Mouse (Mus musculus): Measurements from ENCODE around the gene Gm49721. TPM values are rescaled to one million over a fixed set of nuclear protein-coding genes. Genes with fewer than 3 reads are reported as not detected.
"Not testable (repeated sequence)": the region's sequence is repeated elsewhere in the genome, so short reads cannot be mapped to it uniquely, and the experiment has no call there.

The Gm49721 gene
- polyA plus RNA-seq, 1 experiment from 2014 or later = 0.17 TPM

DNA sequence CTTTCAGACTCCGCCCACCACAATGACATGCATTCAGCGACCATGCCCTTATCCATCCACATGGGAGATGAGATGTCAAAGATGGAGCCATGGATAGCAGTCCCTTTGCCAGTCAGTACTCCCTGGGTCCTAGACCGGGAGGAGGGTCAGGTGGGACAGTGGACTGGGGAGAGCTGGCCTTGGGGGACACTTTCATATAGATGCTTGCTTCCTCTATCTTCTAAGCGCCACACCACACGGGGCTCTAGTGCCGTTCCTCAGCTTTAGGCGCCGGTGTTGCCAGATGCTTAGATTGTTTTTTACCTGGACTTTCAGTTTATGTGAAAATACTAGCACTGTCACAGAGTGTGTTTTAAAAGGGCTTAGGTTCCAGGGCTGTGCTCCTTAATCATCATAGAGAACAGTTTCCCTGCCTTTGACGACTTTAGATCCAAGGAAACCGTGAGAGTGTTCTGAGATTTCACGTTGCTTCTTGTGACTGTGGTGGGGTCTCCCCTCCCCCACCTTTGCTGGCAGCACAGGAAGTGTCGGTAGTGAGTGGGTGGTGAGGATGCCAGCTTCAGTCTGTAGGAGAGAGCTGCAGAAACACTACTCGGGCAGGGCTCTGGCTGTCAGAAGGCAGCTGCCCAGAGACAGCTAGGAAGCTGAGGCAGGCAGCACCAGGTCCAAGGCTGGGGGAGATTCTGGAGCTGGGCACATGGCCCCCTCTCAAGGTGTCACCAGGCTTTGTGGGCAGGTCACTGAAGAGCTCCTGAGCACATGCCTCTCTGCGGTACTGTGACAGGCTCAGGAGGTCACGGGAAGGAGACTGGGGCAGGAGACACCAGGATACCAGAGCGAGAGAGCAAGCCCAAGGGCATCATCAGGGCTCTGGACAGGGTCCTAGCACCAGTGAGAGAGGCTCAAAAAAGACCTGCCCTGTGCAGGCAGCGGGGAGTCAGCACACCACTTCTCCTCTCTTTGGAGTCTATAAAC, 54.8 kb downstream of the Gm49721 start:
- 61% methylated on average over 3 of the region's 17 CpGs for WGBS
- H3K4me1 ChIP-seq; ATAC-seq (ENCODE audit: low FRiP score); H3K27ac ChIP-seq; H3K9ac ChIP-seq; H3K36me3 ChIP-seq (replicated peaks); H3K4me2 ChIP-seq; H3K27me3 ChIP-seq; H3K9me3 ChIP-seq; H3K4me3 ChIP-seq (replicated peaks): not testable (repeated sequence)

DNA sequence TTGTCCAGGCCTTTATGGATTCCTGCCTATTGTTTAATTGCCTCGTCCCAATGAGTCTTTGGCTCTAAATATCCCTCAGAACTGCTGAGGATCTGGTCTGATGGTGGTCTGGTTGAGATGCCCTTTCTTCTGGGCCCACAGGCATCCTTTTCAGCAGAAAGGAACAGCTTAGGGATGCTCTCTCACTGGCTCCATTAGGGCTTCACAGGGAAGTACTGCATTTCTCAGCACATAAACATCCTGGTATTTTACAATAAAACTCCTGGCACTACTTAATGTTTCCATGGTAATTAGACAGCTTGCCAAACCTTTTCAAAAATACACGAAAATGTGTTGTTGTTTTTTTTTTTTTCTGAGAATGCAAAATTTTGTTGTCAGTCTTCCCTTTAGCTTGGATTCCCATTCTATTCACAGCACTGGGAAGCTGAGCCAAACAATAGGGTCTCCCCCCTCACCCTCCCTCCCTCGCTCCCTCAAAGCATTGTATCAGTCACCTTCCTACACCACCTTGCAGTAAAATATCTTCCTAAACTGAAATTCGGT, 90.4 kb downstream of the Gm49721 start:
- 44% methylated on average over 2 of the region's 4 CpGs for WGBS
- not testable (repeated sequence) for H3K27ac ChIP-seq; H3K4me3 ChIP-seq (replicated peaks); H3K4me1 ChIP-seq; H3K36me3 ChIP-seq (replicated peaks); ATAC-seq (ENCODE audit: low FRiP score); H3K27me3 ChIP-seq; H3K9me3 ChIP-seq; H3K4me2 ChIP-seq; H3K9ac ChIP-seq

DNA sequence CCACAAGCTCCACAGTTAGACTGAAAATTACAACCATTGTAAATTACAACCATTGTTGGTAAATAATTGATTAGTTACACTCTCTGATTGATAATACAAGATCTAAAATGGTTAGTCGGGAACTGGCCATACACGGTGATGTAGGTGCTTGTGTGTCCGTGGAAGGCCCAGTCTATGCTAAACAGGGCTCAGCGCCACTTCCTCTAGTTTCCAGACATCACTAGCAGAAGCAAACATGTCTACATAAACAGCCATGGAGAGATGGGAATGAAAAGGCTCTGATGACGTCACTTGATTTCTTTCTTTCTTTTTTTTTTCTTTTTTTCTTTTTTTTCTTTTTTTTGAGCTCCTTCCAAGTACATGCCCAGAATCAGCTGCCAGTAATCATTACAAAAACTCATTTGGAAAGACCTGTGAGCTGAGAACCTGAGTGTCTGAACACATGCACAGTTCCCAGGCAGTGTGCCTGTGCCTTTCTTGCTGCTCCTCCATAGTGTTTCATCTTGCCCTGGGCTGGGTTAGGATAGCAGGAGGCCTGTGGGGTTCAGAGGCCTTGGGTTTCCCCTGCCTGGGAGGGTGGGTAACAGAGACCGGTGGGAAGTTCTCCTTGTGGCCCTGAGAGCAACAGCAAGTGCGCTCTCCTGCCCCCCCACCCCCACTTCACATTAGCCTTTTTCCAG, 91.0 kb downstream of the Gm49721 start:
- H3K4me2 ChIP-seq; H3K27me3 ChIP-seq; H3K4me3 ChIP-seq (replicated peaks); H3K27ac ChIP-seq; H3K4me1 ChIP-seq; ATAC-seq (ENCODE audit: low FRiP score); H3K9ac ChIP-seq; H3K36me3 ChIP-seq (replicated peaks); H3K9me3 ChIP-seq: not testable (repeated sequence)
- 75% methylated on average over 6 of the region's 7 CpGs for WGBS

DNA sequence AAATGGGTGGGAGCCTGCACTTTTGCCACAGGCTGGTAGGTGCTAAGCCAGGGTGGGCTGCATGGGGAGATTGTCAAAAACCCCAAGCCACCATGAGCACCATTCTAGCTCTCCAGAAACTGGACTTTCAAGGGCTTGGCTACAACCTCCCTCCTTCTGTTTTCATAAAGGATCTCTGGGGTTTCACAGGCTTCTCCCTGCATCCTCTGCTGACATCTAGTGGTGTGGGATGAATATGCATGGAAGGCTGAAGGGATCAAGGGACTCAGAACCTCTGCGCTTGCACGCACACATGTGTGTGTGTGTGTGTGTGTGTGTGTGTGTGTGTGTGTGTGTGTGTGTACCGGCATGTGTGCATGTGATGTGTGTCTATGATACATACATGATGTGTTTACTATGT, 95.8 kb downstream of the Gm49721 start:
- H3K9ac ChIP-seq; H3K9me3 ChIP-seq; H3K4me2 ChIP-seq; H3K27ac ChIP-seq; H3K4me3 ChIP-seq (replicated peaks); H3K36me3 ChIP-seq (replicated peaks); H3K4me1 ChIP-seq; H3K27me3 ChIP-seq: not testable (repeated sequence)
- 0 out of 2 replicates have a peak, but pooled peaks have one; percentile 6 for ATAC-seq (ENCODE audit: low FRiP score)
- WGBS = 48% methylated on average over 3 of the region's 3 CpGs

DNA sequence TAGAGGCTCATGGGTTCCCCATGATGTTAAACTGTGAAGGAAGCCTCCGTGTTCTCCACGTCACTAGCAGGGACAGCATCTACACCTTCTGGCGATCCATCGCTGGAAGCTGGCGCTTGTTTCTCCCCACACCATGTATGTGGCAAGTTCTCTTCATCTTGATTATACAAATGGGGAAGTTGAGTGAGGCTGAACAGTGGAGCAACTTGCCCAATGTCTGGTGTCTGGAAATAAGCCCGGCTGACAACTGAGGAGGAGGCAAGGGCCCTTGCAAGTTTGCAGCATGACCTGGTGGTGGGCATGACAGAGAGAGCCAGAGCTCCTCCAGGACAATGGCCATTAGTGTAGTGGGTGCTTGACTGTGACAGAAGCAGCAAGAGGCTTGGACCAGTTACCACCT, 96.8 kb downstream of the Gm49721 start:
- not testable (repeated sequence) for ATAC-seq (ENCODE audit: low FRiP score); H3K27ac ChIP-seq; H3K27me3 ChIP-seq; H3K36me3 ChIP-seq (replicated peaks); H3K9me3 ChIP-seq; H3K4me2 ChIP-seq; H3K4me3 ChIP-seq (replicated peaks); H3K4me1 ChIP-seq; H3K9ac ChIP-seq
- 89% methylated on average over 5 of the region's 6 CpGs for WGBS

DNA sequence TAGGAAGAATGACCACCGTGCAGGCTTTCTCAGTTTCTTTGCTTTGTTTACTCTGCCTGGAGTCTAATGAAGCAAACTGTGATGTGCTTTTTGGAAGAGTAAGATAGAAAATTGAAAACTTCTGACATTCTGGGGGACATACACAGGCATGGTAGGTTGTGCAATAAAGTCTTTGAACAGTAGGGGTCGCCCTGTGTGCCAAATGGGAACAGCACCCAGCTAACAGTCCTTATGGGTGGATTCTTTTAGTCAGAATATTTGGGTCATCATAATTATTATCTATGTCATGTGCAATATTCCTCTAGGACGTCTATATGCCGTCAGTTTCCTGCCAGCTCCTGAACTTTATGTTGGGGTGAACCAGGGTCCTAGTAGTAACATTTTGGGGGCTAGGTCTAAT, 100.9 kb downstream of the Gm49721 start:
- ATAC-seq (ENCODE audit: low FRiP score); H3K27me3 ChIP-seq; H3K4me3 ChIP-seq (replicated peaks); H3K36me3 ChIP-seq (replicated peaks); H3K9ac ChIP-seq; H3K4me1 ChIP-seq; H3K9me3 ChIP-seq; H3K27ac ChIP-seq; H3K4me2 ChIP-seq: not testable (repeated sequence)
- WGBS = 0% methylated on average over 2 of the region's 4 CpGs

DNA sequence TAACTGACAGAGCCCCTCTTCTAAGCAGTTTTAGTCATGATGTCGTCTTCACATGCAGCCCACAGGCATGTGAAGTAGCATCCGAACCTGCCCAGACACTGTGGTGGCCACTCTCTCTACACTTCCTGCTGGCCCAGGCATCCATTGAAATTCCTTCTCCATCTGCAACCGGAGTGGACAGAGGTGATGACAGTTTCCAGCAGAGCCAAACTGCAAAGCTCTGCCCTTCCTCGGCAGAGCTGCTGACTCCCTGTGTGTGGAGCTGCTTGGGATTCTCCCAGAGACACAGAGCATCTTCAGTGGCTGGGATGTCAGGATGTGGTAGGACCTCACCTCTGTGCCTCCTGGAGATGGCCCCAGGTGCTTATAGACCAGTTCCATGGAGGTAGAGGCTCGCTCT, 105.8 kb downstream of the Gm49721 start:
- no CpG with 5 or more reads among the region's 5 CpGs for WGBS
- H3K9me3 ChIP-seq = not testable (repeated sequence)

DNA sequence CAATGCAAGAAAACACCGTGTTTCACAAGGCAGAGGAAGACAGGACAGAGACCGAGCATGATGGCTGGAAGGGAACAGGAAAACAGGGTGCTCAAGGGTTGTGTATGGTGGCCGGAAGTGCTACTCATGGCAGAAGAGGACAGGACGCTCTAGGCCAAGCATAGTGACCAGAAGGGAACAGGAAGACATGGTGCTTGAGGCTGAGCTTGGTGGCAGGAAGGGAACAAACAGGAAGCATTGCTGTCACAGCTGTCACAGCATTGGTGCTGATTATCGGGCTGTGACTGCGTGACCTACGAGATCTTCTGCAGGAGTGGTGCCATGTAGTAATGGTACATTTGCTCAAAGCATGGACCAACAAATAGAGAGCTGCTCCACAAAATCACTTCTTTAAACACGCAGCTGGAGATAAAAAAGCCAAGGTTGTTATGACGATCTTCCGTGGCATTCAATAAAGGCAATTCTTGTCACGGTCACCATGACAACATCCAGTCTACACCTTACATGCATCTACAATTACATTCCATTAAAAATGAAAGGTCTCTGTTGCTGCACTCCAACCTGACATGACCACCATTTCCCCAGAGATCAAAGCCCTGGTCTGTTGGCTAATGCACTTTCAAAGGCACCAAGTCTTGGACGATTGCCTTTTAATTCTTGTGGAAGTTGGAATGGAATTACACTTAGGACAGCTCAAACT, 106.9 kb downstream of the Gm49721 start:
- not testable (repeated sequence) for H3K9me3 ChIP-seq; H3K27ac ChIP-seq; H3K36me3 ChIP-seq (replicated peaks); ATAC-seq (ENCODE audit: low FRiP score); H3K4me1 ChIP-seq; H3K27me3 ChIP-seq; H3K9ac ChIP-seq; H3K4me3 ChIP-seq (replicated peaks); H3K4me2 ChIP-seq
- no CpG with 5 or more reads among the region's 12 CpGs for WGBS

More for the DNA sequence above, 105.8 kb downstream of the Gm49721 start:
- ATAC-seq (ENCODE audit: low FRiP score); H3K27ac ChIP-seq; H3K9ac ChIP-seq; H3K4me3 ChIP-seq (replicated peaks); H3K27me3 ChIP-seq; H3K36me3 ChIP-seq (replicated peaks); H3K4me1 ChIP-seq; H3K4me2 ChIP-seq: not testable (repeated sequence)

DNA sequence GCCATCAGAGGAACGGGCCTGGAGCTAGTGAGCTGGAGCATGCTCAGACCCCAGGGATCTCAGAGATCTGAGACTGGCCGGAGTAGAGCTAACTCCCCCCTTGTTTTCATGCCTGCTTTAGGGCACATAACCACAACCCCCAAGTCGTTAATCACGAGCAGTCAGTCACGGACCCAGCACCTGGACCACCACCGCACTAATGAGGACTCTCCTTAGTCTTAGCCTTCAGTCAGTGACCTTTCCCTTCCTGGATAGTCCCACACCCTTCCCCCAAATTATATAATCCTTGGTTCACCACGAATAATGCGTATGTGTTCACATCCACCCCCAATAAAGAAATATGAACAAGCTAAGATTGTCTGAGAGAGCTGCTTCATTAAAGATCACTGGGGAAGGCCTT, 108.1 kb downstream of the Gm49721 start:
- WGBS = 74% methylated on average over 6 of the region's 8 CpGs
- H3K36me3 ChIP-seq (replicated peaks); H3K4me1 ChIP-seq; ATAC-seq (ENCODE audit: low FRiP score); H3K27me3 ChIP-seq; H3K4me3 ChIP-seq (replicated peaks); H3K27ac ChIP-seq; H3K9me3 ChIP-seq; H3K9ac ChIP-seq; H3K4me2 ChIP-seq: not testable (repeated sequence)

Other genes starting within 250 kb of the Gm49721 start
- 115 and 122 TPM in 2 replicates for gene Ezr, start 196.1 kb upstream of the Gm49721 start, polyA plus RNA-seq (2016; fragmentation: Nextera tagmentation; extraction: Ambion mirVana)
- 44.1 and 45.5 TPM in 2 replicates for gene Rsph3b, start 30.2 kb upstream of the Gm49721 start, polyA plus RNA-seq (2016; fragmentation: Nextera tagmentation; extraction: Ambion mirVana)
- 52.8 and 53.2 TPM in 2 replicates for gene Tagap1, start 17.7 kb upstream of the Gm49721 start, polyA plus RNA-seq (2016; fragmentation: Nextera tagmentation; extraction: Ambion mirVana)
- gene Rnaset2b, start 8.3 kb upstream of the Gm49721 start, polyA plus RNA-seq (2016; fragmentation: Nextera tagmentation; extraction: Ambion mirVana) = 83.9 and 94.6 TPM in 2 replicates
- not detected in 2 replicates for gene Gm1604a, start 46.7 kb downstream of the Gm49721 start, polyA plus RNA-seq (2016; fragmentation: Nextera tagmentation; extraction: Ambion mirVana)
- gene Rps6ka2, start 191.2 kb downstream of the Gm49721 start, polyA plus RNA-seq (2016; fragmentation: Nextera tagmentation; extraction: Ambion mirVana) = 23.6 and 27.2 TPM in 2 replicates